Mouse (Mus musculus): ENCODE measurements around the gene Nfkb2.

Nfkb2 gene

DNA sequence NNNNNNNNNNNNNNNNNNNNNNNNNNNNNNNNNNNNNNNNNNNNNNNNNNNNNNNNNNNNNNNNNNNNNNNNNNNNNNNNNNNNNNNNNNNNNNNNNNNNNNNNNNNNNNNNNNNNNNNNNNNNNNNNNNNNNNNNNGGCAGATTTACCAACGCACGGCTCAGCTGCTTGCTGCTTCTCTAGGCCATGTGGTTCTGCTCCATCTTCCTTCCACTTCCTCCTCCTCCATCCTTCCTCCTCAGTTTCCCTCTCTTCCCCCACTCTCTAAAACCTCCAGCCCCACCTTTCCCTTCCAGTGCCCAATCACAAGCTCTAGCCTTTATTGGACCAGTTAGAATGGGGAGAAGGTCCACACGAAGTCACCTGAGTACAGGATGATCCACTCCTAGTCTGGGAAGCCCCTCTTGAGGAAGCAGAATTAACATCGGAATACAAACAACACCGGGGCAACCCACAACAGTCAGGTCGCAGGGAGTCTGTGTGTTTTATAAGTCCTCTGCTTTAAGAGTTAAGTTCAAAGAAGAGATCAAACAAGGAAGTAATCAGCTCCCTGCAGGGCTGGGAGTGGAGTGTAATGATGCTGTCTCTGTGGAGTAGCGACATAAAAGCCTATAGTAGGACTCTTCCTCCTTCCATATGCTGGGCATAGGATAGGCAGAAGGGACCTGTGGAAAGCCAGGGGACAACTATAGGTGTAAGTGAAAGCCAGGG, 40.7 kb downstream of the Nfkb2 start:
- no peak for DNase-seq (ENCODE audit: low spot score in 2 of 2)

DNA sequence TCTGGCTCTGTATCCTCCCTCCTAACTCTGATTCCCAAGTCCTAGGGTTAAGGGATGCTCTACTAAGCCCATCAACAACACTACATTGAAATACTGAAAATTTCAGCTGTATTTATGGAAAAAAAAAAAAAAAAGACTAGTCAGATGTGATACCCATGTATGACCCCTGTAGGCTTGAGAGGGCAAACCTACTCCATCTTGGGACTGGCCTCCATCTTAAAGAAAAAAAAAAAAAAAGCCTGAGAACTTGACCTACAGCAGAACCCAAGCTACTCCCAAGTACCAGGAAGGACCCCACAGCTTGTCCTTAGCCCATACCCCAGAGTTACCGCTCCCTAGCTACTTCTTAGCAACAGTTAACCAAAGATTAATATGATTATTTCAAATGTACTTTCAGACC, 43.0 kb downstream of the Nfkb2 start:
- no peak for DNase-seq (ENCODE audit: low spot score in 2 of 2)

DNA sequence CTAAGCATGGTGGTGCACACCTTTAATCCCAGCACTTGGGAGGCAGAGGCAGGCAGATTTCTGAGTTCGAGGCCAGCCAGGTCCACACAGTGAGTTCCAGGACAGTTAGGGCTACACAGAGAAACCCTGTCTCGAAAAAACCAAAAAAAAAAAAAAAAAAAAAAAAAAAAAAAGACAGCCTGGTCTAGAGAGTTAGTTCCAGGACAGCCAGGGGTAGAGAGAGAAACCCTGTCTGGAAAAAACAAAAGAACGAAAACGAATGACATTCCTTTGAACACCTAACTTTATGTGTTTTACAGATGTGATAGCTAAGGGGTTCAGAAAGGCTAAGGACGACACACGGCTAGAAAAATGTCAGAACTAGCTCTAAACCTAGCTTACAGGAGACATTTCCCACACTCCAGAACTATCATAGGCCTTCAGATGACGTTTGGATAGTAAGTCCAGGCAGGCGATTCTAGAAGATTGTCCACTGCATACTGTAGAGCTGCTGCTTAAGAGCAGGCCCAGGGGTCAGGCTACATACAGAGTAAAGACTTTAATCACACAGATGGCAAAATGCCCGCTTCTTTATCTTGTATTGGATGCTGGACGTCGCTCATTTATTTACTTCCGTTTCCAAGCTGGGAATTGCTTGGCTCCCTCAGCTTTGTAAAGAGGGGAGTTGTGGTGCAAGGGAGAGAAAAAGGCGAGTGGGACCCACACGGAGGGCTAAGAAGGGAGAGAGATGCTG, 44.0 kb downstream of the Nfkb2 start:
- DNase-seq (ENCODE audit: low spot score in 2 of 2): no peak

DNA sequence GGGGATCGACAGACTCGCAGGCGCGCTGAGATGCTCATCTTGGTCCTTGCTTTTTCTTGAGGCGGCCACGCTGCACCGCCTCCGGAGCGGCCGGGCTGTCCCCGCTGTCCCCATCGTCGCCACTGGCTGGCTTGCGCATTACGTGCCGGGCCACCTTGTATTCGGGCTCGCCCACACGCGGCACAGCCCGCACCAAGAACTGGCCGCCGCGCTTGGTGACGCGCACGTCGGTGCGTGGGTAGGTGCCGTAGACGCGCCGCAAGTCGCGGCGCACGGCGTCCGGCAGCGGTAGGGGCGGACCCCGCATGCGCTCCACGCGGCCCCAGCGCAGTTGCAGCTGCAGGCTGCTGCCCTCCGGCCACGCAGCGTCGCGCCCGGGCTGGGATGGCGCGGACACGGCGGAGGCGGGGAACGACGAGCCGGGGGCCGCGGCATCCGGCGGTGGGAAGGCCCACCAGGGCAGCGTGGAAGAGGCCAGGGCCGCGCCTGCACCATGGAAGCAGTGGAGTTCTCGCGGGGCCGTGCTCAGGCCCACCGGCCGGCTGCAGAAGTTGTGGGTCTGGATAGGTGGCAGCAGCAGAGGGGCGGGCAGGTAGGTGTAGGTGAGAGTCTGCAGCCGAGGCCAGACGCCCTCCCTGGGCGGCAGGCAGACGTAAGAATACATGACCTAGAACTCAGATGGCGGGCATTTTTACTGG, 44.8 kb downstream of the Nfkb2 start:
- DNase-seq (ENCODE audit: low spot score in 2 of 2): peak; percentile 47 to 55

DNA sequence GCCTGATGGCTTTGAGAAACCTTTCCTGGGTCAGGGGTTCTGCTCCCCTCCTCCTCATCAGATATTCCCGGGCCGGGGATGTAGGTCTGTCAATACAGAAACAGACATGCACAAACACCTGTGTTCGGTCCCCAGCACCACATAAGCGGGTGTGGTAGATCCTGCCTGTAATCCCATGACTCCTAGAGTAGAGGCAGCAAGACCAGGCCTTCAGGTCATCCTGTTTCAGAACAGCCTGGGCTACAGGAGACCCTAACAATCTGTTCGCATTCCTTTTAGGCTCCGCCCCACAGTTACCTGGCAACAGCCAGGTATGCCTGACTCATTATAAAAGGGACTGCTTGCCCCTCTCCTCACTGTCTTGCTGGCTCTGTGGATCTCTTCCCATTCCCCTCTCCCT, 45.4 kb downstream of the Nfkb2 start:
- DNase-seq (ENCODE audit: low spot score in 2 of 2): no peak

DNA sequence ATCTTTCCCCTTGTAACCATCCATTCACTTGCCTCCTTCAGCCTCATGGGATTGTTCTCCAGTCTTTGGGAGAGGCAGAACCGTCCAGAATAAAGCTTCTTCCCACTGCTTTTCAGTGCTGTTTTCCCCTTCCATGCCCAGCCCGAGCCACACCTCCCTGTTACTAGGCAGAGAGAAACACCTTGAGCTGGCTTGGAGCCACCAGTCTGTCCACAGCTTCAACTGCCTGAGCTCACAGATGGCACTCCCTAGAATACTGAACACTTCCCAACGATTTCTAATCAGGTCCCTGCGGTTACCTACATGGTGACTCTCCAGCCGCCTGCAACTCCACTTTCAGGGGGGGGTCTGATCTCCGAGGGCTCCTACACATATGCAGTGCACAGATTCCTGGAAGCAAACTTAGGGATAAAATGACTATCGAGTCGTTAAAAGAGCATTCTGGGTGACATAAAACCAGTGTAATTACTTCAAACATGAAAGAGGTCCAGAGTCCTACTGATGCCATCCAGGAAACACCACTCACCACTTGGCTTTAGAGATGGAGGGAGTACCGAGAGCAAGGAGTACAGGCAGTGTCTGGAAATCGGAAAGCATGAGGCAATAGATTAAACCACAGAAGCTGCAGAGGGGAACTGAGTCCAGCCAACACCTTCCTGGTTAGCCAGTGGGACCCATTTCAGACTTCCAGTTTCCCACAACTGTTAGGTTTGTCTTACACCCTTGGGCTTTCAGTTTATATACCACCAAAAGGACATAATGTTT, 46.2 kb downstream of the Nfkb2 start, which contains the start of gene 2310034G01Rik:
Gene 2310034G01Rik (minus strand): TSS at position 135 of the 765 bp plus-strand sequence.
- no peak for DNase-seq (ENCODE audit: low spot score in 2 of 2)

DNA sequence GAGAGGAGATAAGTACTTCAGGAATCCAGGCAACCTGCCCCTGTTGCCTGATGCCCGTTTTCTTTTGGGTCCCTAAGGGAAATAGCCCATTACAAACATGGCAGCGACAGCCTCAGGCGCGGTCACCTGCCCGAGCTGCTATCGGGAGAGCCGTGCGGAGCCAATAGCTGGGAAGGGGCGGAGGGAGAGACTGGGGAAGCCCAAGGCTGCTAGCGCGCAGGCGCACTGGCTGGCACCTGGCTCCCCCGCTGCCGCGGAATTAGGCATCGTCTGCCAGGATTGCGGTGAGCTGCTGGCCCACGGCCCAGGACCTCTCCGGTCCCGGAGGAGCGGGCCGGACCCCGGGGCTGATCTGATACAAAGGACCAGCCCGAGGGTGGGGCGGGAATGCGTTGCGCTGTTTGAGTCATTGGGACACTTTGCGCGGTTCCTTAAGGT, 52.6 kb downstream of the Nfkb2 start:
- DNase-seq (ENCODE audit: low spot score in 2 of 2): peak; percentile 81

DNA sequence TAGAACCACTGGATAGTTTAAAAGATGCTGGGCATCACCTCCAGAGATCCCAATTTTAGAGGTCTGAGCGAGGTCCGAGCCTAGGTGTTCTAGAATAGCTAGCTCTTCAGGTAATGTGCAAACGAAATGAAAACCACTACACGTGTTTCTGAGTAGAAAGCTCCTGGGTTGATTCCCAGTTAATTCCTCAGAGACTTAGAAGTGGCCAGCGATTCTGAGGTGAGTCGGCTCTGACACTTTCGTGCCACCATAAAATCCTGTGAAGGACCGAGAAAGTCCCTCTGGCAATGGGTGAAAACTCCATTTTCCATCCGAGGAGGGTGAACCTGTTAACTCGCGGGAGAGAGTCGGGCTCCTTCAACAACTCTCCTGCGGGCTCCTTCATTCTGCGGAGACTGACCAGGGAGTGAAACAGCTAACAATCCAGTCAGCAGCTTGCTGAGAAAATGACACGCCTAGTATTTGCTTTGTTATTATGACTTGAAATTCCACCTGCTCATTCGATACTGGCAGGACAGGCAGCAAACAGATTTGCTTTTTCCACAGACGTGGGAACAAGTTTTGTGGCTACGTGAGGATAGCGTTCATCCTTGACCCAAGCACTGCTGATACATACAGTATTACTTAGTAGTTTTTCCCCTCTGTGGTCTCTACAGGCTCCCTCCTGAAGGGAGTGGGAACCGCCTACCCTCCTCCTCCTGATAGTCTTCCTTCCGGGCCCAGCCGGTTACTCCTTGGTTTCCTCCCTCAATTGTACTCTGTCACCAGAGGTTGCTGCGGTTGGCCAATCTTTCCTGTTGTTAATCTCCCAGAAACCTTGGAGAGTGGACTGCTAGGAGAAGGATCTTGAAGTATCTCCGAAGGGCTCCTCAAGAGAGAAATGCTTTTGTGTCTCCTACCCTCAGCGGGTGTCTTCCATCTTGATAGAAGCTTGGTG, 53.5 kb downstream of the Nfkb2 start:
- DNase-seq (ENCODE audit: low spot score in 2 of 2): no peak

DNA sequence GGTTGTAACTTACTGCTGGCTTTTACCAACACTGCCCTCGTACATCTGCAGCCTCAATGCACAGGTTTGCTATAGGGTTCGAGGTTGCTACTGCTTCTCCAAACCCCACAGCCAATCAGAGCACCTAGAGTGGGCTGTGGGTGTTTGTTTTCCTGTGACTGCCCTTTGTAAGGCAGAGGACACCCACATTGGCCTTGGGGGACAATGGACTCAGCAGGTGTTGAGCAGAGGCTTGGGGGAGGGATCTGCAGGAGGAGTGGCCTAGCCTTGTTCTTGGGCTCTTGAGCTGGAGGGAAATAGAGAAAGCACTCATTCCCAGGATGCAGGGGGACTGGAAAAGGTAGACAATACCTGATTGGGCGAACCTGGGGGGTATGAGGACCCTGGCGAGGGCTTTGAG, 54.3 kb downstream of the Nfkb2 start:
- DNase-seq (ENCODE audit: low spot score in 2 of 2): no peak

Measured in spleen, postnatal 36 days (tissue).